Mouse (Mus musculus) lung, adult 2 months (tissue): ENCODE measurements around the gene Ryr3. TPM values are rescaled to one million over a fixed set of nuclear protein-coding genes. Genes with fewer than 3 reads are reported as not detected.

Experiments used
- DNase-seq: peaks from one replicate; pipeline ENCODE4 v3.0.0; 2022
- H3K4me1 ChIP-seq: fragments of 200-500 bp; 2 replicates; pipeline ENCODE4 v1.6.1; 2011; ENCODE audit warnings: low read length; ENCODE audit not compliant: control insufficient read depth, insufficient read depth
- H3K4me3 ChIP-seq: fragments of 200-500 bp; replicated peaks from 2 replicates; pipeline ENCODE3; 2011; ENCODE audit warnings: low read depth, mild to moderate bottlenecking, control low read depth, low read length; ENCODE audit errors: extremely low read depth
- CTCF ChIP-seq: fragments of 200-500 bp; IDR thresholded peaks from 2 replicates; pipeline ENCODE4 v1.5.1; 2011; ENCODE audit warnings: mild to moderate bottlenecking, low read length, control low read depth; ENCODE audit not compliant: insufficient read depth
- POLR2A ChIP-seq: fragments of 200-500 bp; IDR thresholded peaks from 2 replicates; pipeline ENCODE4 v1.6.1; 2011; ENCODE audit warnings: low read depth, mild to moderate bottlenecking, control low read depth, low read length, borderline replicate concordance; ENCODE audit errors: extremely low read depth
- WGBS: fragments of 180-500 bp; shearing (Covaris S2); methylation state at CpG from one replicate; pipeline ENCODE4 v1.1.7; 2018; 5-methylcytosine and 5-hydroxymethylcytosine counted together
- polyA plus RNA-seq: library from polyadenylated mRNA; depleted of rRNA; stranded (reverse); fragments of >200 nt; gene quantifications from 2 replicates; pipeline ENCODE4 v1.2.3, GENCODE M21; 2012

Ryr3 gene
- polyA plus RNA-seq, 1 experiment = 0.79 TPM

DNA sequence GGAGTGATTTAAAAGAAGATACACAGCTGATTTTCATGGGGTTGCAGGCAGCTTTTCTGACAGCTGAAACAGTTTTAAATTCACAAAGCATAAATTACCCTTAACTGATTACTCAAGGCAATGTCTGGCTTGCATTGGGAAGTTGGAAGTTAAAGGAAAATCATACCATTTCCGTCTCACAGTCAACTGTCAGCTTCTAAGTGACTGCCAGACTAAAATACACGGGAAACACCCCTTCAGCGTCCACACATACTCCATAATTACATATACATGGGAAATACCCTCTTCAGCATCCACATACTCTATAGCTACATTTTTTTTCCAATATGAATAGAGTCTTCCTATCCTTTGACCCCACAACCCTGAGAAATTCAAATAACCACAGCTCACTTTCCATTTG, 158.8 kb downstream of the Ryr3 start:
- Histone ChIP-seq H3K4me1 (no peaks in the 10 kb centered on the region), H3K4me3 (no peak overlapping the region)
- WGBS = 41% methylated on average over 3 of the region's 3 CpGs
- no peak for DNase-seq
- no peak for TF ChIP-seq CTCF
- TF ChIP-seq POLR2A = no peak

DNA sequence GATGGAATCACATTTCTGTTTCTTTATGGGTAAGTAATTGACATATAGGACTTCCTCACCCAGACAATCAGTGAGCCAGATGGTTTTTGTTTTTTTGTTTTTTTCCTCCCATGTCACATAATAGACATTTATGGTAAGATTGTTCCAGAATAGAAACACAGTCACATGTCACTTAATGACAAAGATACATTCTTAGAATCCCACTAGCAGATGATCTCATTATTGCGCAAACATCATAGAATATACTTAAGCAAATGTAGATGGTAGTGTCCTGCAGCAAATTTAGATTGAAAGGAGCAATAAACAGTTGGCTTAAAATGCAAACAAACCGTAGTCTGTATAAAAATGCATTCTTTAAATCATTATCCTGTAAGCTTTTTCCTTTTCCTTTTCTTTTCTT, 161.3 kb downstream of the Ryr3 start:
- Histone ChIP-seq H3K4me1 (no peaks in the 10 kb centered on the region), H3K4me3 (no peak overlapping the region)
- DNase-seq = no peak
- no peak for TF ChIP-seq POLR2A
- TF ChIP-seq CTCF = no peak
- 90% methylated on average over 2 of the region's 2 CpGs for whole genome bisulfite sequencing

DNA sequence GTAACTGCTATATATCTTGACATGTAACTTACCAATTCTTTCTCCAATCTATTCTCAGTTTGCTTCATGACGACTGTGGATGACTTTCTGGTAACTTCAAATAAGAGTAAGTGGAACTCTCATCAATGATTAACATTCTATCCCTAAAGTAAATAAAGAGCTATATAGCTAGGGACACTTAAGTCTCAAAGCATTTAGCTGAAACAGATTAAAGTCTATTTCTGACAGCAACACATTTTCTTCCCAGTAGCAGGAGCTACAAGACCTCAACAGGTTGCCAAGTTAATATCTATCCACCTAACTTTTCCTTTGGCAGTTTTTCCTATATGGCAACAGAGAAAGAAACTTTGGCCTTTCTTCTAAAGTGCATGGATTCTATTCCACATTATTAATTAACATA, 167.1 kb downstream of the Ryr3 start:
- TF ChIP-seq CTCF (no peak), POLR2A (no peak)
- no peak overlapping the region for H3K4me3 ChIP-seq
- WGBS = 47% methylated on average over 1 of the region's 1 CpGs
- H3K4me1 ChIP-seq = no peaks in the 10 kb centered on the region
- DNase-seq = no peak

DNA sequence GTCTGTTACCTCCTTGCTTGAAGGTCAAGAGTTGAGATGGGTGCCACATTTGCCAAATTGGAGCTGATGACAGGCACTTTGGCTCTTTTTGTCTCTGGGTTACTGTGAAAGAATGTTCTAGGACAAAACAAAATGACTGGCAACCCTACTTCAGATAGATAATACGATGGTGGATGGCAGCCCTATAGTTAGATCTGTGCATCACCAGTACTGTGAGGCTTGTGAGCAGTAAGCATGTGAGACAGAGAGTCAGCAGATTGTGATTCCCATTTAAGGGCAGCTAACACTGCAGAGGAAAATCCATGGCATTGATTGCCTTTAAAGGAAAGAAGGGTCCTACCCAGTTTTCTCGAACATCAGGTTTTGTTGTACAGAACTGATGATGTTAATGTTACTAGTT, 180.3 kb downstream of the Ryr3 start:
- Histone ChIP-seq H3K4me3 (no peak overlapping the region), H3K4me1 (no peaks in the 10 kb centered on the region)
- no peak for TF ChIP-seq CTCF
- no peak for TF ChIP-seq POLR2A
- DNase-seq = no peak
- WGBS = 83% methylated on average over 2 of the region's 2 CpGs

DNA sequence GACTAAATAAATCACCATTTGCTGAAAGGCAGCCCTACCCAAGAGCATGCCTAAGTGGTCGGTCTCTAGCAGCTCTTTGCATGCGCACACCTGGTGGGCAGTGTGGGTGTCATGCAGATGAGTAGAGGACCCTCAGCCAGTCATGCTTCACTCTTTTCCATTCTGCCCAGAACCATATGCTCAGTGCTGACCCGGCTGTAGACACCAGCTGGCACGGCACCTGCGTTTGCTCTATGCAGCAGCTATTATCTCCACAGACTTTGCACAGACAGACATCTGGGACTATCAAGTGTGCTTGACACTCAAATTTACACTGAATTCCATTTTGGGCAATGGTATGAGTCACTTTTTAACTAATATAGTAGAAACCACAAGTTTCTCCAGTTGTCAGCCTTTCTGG, 186.2 kb downstream of the Ryr3 start:
- 87% methylated on average over 5 of the region's 5 CpGs for WGBS
- H3K4me1 ChIP-seq = no peaks in the 10 kb centered on the region
- H3K4me3 ChIP-seq = no peak overlapping the region
- no peak for DNase-seq
- TF ChIP-seq POLR2A = no peak
- no peak for TF ChIP-seq CTCF

DNA sequence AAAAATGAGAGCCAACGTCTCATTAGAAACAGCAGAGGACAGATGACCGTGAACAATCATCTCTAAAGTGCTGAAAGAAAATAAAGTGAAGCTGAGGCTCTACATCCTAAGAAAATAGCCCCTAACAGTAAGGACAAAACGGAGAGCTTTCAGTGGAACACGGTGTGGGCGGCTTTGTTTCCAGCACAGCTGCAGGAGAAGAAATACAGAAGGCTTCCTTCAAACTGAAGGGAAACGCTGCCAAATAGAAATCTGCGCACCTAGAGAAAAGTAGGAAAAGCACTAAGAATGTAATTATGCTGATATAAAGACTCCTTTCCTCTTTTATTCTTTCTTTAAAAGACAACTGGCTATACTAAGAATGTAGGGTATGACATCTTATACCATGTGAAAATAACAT, 197.0 kb downstream of the Ryr3 start:
- Histone ChIP-seq H3K4me3 (no peak overlapping the region), H3K4me1 (no peaks in the 10 kb centered on the region)
- TF ChIP-seq CTCF = no peak
- TF ChIP-seq POLR2A = no peak
- DNase-seq = no peak
- 51% methylated on average over 7 of the region's 7 CpGs for WGBS

DNA sequence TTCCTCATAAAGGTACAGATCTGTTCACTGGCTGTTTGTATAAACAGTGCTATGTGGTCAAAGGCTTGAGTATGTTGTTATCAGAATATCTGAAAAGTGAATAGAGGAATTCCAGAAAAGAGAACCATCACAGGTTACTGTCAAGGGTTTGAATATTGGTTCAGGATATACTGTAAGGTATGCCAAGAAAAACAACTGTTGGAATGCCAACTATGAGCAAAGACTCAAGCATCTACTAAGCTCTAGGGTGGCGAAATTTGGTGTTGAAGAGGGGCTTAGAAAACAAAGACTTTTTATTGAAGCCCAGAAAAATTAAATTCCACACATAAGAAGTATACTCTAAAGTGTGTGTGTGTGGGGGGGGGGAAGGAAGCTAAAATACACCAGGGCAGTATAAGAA, 198.6 kb downstream of the Ryr3 start:
- TF ChIP-seq CTCF (no peak), POLR2A (no peak)
- 40% methylated on average over 1 of the region's 1 CpGs for WGBS
- H3K4me1 ChIP-seq = no peaks in the 10 kb centered on the region
- DNase-seq = no peak
- H3K4me3 ChIP-seq = no peak overlapping the region

DNA sequence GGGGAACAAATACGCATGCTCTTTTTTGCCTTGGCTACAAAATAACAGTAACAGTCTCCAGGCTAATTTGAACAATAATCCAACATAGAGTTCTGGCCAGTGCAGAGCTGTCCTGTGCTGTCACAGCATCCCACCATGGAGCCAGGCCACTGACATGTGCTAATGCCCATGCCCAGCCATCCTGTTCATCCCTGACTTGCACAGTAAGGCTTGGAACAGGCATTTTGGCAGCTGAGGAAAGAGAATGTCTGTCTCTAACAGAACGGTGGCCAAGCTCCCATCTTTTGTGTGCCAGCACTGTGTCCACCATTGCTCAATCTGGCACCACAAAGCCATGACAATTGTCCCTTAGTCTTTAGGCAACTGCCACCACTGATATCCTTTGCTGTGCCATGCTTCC, 200.7 kb downstream of the Ryr3 start:
- WGBS = 70% methylated on average over 2 of the region's 2 CpGs
- TF ChIP-seq POLR2A (no peak), CTCF (no peak)
- DNase-seq = no peak
- no peaks in the 10 kb centered on the region for H3K4me1 ChIP-seq
- H3K4me3 ChIP-seq = no peak overlapping the region

DNA sequence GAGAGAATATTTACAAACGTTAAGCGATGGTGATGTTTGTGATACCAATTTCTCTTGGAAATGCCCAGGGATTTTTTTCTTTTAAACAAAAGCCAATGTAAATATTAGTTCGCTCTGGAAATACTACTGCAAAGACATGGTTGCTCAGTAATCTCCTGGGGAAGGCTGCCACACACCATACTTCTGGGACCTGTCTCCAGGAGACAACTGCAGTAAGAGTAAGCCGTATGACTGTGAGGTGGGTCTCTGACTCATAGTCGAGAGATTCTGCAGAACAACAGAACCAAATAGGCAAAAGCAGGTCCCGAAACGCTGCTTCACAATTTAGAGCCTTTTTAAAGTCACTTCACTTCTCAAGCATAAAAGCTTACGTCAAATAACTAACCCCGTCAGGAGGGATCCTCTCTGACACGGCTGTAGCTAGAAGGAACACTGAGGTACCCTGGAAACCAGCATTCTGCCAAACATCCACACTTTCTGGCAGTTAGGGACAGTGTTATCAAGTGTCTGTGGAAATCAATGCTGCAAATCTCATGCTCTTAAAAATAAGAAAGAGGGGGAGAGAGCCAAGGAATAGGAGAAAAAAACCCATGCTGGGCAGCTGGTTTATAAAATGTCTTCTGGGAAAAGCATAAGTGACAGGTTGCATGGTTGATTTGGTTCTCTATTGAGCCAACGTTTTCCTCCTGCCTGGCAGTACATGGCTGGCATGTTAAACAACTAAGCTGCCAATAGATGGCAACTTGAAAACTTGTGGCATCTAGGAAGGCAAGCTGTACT, 207.7 kb downstream of the Ryr3 start:
- 54% methylated on average over 11 of the region's 11 CpGs for WGBS
- no peak for TF ChIP-seq POLR2A
- no peak for TF ChIP-seq CTCF
- no peak for DNase-seq
- Histone ChIP-seq H3K4me3 (no peak overlapping the region), H3K4me1 (no peaks in the 10 kb centered on the region)

DNA sequence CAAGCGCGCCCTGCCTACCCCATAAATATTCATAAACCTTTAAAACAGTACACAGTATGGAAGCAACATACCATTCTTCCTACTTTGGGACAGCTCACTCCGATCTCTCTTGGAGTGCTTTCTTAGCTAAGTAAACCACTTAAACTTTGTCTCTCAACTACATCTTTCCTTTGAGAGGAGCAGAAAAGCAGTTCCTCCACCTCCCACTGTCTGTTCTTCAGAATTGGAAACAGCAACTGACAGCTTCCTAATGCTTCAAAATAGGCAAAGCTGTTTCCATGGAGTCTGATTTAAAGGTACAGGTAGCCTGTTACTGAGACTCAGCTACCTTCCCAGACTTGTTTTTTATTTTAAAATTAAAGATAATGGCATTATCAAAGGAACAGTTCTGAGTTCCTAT, 218.4 kb downstream of the Ryr3 start:
- no peak for DNase-seq
- no peaks in the 10 kb centered on the region for H3K4me1 ChIP-seq
- 77% methylated on average over 3 of the region's 3 CpGs for WGBS

More for the DNA sequence above, 218.4 kb downstream of the Ryr3 start:
- no peak overlapping the region for H3K4me3 ChIP-seq
- TF ChIP-seq POLR2A (no peak), CTCF (no peak)
